Comparison of ENCODE assay signal across 13 mouse cellular contexts in genomic region chr6:134421921-134422320, GRCm38 (mm10). TPM values are rescaled to one million over a fixed set of nuclear protein-coding genes. Genes with fewer than 3 reads are reported as not detected.
"Had no signal": no experiment of that assay in that cellular context is flagged by ENCODE, and none has a peak within 500 bp of the region (broad histone marks: within the 10 kb centered on the region; RNA-seq: fewer than 3 reads in every experiment).

No protein-coding gene starts in this region.

- H3K36me3 ChIP-seq: kidney, embryonic 15.5 days; limb, embryonic 15.5 days; liver, embryonic 12.5 days; midbrain, embryonic 10.5 days had no signal

- H3K4me3 ChIP-seq: kidney, embryonic 15.5 days; limb, embryonic 15.5 days; liver, embryonic 12.5 days; midbrain, embryonic 10.5 days had no signal

- H3K4me2 ChIP-seq: kidney, embryonic 15.5 days; limb, embryonic 15.5 days; liver, embryonic 12.5 days had no signal

- H3K9ac ChIP-seq: kidney, embryonic 15.5 days; limb, embryonic 15.5 days; liver, embryonic 12.5 days had no signal

- ATAC-seq: liver, embryonic 12.5 days; midbrain, embryonic 16.5 days had no signal

- H3K9me3 ChIP-seq: kidney, embryonic 15.5 days; limb, embryonic 15.5 days; liver, embryonic 12.5 days; midbrain, embryonic 10.5 days had no signal

- H3K27ac ChIP-seq: kidney, embryonic 15.5 days; limb, embryonic 15.5 days; liver, embryonic 12.5 days; midbrain, embryonic 10.5 days; stomach, postnatal 0 days had no signal

- DNase-seq: kidney, adult 2 months; kidney, postnatal 14 days; lung, postnatal 4 days had no signal

- H3K27me3 ChIP-seq: kidney, embryonic 15.5 days; limb, embryonic 15.5 days; liver, embryonic 12.5 days had no signal

RNA-seq across cellular contexts. Expression of gene Bcl2l14, which starts 25.8 kb away (rescaled TPM):
- total RNA-seq: layer of hippocampus, adult 8-10 months; layer of hippocampus, postnatal 14 days; left cerebral cortex, adult 18-20 months; left cerebral cortex, postnatal 25 days had no signal
- polyA plus RNA-seq: midbrain, embryonic 16.5 days had no signal
